Mouse (Mus musculus) 3134 (cell line): ENCODE measurements at regions not wholly inside any gene's neighbourhood (a gene's known extent, or its start where the extent isn't known, plus 50 kb on each side); places are given as distances from the start of the nearest gene placed in this dataset.

Experiments used
- DNase-seq: peaks from one replicate; pipeline ENCODE4 v3.0.0-alpha.2; 2011; ENCODE audit warnings: low spot score; ENCODE audit not compliant: insufficient read length; ENCODE audit errors: extremely low read depth

DNA sequence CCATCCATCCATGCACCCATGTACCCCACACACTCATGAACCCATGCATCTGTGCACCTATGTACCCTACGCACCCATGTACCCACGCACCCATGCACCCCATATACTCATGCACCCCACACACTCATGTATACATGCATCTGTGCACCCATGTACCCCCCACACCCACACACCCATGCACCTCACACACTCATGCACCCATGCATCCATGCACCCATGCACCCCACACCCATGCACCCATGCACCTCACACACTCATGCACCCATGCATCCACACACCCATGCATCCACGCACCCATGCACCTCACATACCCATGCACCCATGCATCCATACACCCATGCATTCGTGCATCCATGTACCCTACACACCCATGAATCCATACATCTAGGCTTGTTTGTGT is 63.6 kb downstream of the 4930564D02Rik start:
- DNase-seq = no peak

DNA sequence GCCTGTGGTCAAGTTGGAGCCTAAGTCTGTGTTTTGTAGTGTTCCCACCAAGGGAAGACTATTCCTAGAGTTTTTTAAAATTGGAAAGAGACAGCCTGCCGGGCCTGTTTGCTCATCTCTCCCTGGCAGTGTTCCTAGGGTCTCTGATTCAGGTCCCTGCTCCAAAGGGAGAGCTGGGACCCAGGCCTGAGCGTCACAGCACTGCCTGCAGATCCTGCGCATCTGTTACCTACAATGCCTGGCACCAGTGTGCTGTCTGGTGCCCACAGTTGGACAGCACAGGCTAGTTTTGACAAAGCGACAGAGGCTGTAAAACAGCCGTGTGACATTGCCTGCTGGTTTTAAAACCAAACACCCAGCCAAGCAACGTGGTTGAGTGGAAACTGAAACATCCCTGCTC is 64.4 kb downstream of the 4930564D02Rik start:
- DNase-seq = no peak

DNA sequence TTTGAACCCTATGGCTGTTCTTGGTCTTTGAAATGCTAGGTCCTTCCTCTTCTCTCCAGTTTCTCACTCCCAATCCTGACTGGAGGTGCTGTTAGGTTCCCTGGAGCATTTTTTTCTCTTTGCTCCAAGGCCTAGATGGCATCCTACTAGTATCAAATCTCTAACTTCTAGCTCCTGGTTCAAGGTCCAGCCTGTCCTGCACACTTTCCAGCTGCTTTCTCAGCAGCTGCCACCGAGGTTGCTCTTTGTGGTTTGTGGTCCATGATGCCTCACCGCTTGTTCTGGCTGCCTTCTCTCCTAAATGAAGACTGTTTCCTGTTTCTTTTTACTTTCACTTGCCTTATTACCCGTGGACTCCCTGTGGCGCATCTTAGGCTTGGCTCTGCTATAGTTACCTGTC is 66.4 kb downstream of the 4930564D02Rik start:
- peak; percentile 32 for DNase-seq

DNA sequence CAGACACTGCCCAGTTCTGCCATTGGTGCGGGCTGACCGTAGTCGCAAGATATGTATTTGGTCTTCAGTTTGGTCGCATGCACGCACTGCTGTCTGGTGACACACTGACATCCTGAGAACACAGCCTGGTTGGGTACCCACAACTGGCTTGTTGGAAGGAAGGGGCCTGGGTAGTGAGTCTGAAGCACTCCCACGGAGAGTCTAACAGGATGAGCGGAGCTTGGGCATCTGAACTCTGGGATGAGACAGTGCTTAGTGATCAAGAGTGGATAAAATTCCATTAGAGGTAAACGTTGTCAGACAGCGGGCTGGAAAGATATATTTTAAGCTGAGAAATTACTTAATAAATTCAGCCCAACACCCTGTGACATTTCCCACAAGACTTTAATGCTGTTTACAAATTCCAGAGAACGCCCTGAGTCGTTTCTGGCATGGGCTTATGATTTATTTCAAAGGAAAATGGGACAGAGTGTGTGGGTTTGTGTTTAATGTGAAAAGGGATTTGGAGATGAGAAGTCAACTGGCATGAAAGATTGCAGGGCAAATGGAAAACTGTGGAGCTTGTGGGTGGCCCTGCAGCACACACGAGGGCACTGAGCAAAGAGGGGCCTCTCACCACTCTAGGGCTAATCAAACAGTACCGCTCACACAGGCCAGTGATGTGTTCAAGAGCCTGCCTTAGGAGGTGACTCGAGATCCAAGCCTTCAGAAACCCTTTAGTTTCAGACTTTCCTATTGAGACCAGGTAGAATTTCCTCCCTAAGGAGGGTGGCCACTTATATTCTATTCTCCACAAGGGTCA is 74.7 kb downstream of the 4930564D02Rik start:
- no peak for DNase-seq

GRCm38 (mm10) chr3:105142631-105143030 is 76.0 kb downstream of the 4930564D02Rik start:
- DNase-seq = no peak

- no peak for DNase-seq
Measured at GRCm38 (mm10) chr3:105151475-105152157, 85.0 kb downstream of the 4930564D02Rik start.

DNA sequence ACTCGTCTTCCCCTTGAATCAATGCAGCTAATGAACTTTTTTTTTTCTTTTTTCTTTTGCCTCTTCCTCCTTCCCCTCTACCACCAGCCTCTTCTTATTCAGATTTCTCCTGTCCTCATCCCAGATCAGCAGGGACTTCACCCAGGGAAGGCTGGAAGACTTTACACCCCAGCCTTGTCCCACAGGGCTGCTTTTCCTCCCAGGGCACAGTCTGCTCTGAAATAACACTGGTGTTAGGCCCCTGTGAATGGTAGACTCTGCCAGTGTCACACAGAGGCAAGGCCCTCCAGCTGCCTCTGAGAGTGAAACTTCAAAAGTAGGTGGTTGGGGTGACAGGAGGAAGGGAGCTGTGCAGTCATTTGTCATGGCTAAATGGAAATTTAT is 85.5 kb downstream of the 4930564D02Rik start:
- DNase-seq = no peak

DNA sequence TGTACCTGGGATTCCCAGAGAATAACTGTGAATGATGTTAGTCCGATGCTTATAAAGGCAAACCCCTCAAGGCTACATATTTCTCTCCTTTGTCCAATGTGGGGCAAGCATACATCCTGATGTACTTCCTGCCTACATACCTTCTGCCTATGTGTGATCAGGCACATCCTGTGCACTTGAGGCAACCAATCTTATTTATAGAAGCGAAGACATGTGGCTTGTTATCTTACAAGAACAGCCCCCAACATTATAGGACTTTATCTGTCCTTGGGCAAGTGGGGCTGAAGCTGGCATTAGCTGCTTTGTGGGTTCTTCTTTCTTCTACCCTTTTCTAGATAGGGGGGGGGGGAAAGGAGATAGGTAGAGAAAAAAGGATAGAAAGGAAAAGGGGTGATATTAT is 91.7 kb downstream of the 4930564D02Rik start:
- no peak for DNase-seq

DNA sequence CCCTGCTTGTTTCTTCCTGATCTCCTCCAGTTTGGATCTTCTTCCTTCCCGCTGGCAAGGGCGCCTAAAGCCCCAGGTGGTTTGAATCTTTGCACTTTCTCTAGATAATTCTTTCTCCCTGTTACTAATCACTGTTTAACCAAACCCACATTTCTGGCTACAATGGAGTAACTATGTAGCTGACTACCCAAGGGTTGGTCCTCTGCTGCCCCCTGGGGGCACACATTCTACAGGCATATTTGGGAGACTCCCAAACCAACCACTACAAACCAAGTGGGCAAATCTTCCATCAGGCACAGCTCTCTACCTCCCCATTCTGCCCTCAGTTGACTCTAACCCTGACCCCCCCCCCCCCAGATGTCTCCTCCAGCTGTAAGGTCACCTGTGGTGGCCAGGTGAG is 98.7 kb downstream of the 4930564D02Rik start:
- DNase-seq = no peak

DNA sequence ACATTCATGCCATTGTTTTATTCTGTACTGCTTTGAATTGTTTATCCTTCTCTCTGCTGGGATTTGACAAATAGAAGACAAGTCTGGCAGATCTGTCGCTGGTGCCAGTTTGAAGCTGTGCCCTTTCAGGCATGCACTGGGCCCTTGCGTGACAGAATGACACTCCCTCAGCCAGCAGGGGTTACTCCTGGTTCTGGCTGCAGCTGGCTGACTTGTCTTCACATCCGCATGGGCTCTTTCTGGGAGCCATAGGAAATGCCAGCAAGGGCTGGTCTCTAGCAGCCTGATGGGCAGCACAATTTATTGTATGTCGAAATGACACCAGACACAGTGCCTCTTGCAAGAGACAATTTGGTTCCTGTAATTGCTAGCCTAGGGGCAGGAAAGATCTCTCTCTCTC is 102.5 kb downstream of the 4930564D02Rik start:
- no peak for DNase-seq

GRCm38 (mm10) chr3:105171527-105171926 is 104.9 kb downstream of the 4930564D02Rik start:
- no peak for DNase-seq

- DNase-seq = no peak
Measured at GRCm38 (mm10) chr3:105172054-105172453, 105.4 kb downstream of the 4930564D02Rik start.

DNA sequence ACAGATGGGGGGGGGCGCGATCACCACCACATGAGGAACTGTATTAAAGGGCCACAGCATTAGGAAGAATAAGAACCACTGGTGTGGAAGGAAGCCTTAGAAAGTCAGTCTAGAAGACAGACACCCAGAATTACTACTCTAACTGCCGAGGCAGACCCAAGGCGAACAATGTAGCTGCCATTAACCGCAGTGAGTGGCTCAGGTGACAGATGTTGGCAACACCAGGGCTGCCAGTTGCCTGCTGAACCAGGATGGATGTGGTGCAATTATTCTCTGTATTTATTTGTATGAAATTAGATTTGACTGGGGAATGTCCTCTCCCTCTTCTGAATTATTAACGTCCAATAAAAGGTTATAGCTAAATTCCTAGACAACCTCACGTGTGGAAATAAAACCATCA is 124.7 kb downstream of the 4930564D02Rik start:
- DNase-seq = no peak

- DNase-seq = no peak
Measured at GRCm38 (mm10) chr3:105191830-105192229, 125.2 kb downstream of the 4930564D02Rik start.

DNA sequence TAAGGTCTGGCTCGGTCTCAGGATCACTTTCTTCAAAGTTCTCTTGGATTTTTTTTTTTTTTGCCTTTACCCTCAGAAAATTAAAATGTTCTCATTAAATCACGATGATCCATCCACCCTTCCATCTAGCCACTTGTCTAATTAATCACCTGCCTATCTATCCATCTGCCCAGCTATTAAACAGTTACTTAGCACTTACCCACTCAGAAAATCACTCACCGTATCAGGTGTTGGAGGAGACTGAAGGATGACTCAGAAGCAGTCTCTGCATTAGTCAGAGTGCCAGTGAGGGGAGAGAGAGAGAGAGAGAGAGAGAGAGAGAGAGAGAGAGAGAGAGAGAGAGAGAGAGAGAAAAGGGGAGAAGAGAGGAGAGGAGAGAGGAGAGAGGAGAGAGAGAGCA is 134.1 kb downstream of the 4930564D02Rik start:
- DNase-seq = no peak

DNA sequence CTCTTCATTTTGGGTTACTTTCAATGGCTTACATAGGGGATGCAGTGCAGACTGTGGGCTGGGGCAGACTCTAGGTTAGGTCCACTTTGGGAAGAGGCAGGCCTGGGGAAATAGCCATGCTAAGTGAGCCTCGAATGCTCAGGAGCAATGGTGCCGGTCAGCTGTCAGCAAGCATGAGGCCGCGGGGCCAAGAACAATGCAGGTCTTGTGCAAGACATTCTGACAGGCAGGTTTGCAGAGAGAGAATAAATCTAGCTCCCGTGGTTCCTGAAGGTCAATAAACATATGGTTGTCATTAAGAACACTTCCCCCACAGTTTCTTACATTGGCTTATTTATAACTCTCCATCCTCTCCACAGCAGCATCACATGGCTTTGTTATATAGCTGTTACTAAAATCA is 142.5 kb downstream of the 4930564D02Rik start:
- DNase-seq = no peak

DNA sequence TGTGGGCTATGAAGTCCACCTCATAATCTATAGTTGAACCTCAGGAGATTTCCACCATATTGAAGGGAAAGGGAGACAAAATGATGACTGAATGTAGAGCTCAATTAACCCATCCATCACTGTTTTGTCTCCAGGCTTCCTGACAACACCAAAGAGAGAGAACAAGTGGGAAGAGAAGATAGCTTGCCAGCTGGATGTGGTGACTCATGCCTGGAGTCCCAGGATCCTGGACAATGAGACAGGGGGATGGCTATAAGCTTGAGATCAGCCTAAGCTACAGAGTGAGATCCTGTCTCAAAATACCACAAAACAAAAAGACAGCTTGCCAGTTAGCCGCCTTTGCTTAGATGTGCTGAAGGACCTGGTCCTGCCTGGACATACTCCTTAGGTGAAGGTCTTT is 144.4 kb downstream of the 4930564D02Rik start:
- no peak for DNase-seq

- no peak for DNase-seq
Measured at GRCm38 (mm10) chr3:105211726-105212125, 145.1 kb downstream of the 4930564D02Rik start.

DNA sequence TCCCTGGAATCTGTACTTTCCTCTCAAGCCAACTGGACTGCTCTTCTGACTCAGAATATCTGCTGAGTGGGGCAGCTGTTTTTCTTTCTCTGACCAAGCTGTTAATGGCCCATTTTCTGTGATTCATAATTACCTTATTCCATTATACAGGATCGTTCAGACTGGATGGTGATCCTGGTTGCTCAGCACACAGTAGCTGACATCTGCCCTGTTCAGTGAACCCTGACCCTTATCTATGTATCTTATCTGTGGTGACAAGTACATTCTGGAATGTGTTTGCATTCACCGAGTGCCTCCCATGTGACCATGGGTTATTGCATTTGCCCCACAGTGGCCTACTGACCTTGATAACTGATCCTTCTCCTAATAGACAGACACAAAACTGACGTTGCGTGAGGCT is 148.2 kb downstream of the 4930564D02Rik start:
- no peak for DNase-seq

DNA sequence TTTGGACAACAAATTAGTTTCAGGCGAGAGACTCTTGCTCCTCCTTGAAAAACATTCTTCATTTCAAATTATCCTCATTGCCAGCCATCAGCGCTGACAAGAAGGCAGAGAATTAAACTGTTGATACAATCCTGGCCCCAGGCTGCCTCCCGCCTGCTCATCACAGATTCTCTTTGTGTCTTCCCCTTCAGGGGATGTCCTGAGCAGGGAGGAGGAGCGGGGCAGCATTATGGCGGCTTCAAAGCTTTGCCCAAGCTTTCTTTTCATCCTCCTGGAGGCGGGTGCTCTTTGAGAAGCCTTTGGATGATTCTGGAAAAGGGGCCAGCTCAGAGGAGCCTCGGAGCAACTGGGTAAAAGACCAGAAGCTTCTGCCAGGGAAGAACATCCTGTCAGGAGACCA is 149.1 kb downstream of the 4930564D02Rik start:
- DNase-seq = no peak

DNA sequence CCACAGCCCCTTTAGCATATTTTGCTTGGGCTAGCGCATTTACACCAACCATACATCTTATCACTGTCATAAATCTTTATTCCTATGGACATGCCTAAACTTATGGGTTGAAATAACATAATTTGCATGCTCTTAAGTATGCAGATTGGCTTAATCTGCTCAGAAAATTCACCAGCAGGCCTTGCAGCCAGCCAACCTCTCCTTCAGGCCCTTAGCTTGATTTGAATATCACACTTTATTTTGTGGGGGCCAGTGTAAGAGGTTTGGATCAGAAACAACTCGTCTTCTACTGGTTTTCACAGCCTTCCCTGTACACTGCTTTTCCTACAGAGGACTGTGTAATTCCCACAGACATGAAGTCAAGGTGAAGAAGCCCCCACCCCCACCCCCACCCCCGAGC is 153.0 kb downstream of the 4930564D02Rik start:
- DNase-seq = no peak

GRCm38 (mm10) chr3:105220641-105221040 is 154.0 kb downstream of the 4930564D02Rik start:
- DNase-seq = peak; percentile 29
